Mouse (Mus musculus) ES-Bruce4 (cell line): Measurements from ENCODE around the gene Grip1. TPM values are rescaled to one million over a fixed set of nuclear protein-coding genes. Genes with fewer than 3 reads are reported as not detected.
A peak's percentile ranks its signal among the peaks of the same experiment; 100 is the strongest.

ENCODE experiments used
- H3K27ac ChIP-seq: 2 replicates; pipeline ENCODE4 v1.5.1; 2012; ENCODE audit warnings: low read length, inconsistent platforms; ENCODE audit not compliant: insufficient read depth
- H3K27me3 ChIP-seq: 2 replicates; pipeline ENCODE4 v1.6.1; 2012; ENCODE audit warnings: mild to moderate bottlenecking, low read length, inconsistent platforms; ENCODE audit not compliant: control insufficient read depth, poor library complexity, insufficient read depth, severe bottlenecking
- H3K36me3 ChIP-seq: 2 replicates; pipeline ENCODE4 v1.6.1; 2012; ENCODE audit warnings: inconsistent platforms, mild to moderate bottlenecking, low read length, moderate library complexity; ENCODE audit not compliant: control insufficient read depth, poor library complexity, insufficient read depth, severe bottlenecking
- H3K4me1 ChIP-seq: one replicate; pipeline ENCODE4 v1.8.1; 2011; ENCODE audit warnings: low read length; ENCODE audit not compliant: control insufficient read depth, insufficient read depth
- H3K4me3 ChIP-seq: 2 replicates; pipeline ENCODE4 v1.5.1; 2011; ENCODE audit warnings: low read depth, mild to moderate bottlenecking, low read length
- H3K9ac ChIP-seq: 2 replicates; pipeline ENCODE4 v1.6.1; 2012; ENCODE audit warnings: low read depth, mild to moderate bottlenecking, inconsistent platforms; ENCODE audit not compliant: poor library complexity, severe bottlenecking
- H3K9me3 ChIP-seq: replicated peaks from 2 replicates; pipeline ENCODE4 v1.6.1; 2012; ENCODE audit warnings: mild to moderate bottlenecking, low read length, inconsistent platforms; ENCODE audit not compliant: control insufficient read depth, poor library complexity, insufficient read depth, severe bottlenecking
- CTCF ChIP-seq: IDR thresholded peaks from one replicate; pipeline ENCODE4 v1.8.1; 2011; ENCODE audit warnings: low read depth, low read length
- EP300 ChIP-seq: IDR thresholded peaks from 2 replicates; pipeline ENCODE4 v1.6.1; 2011; ENCODE audit warnings: low read depth, low read length; ENCODE audit not compliant: insufficient read depth
- POLR2A ChIP-seq: IDR thresholded peaks from one replicate; pipeline ENCODE4 v1.8.1; 2011; ENCODE audit warnings: low read length; ENCODE audit not compliant: insufficient read depth
- polyA plus RNA-seq: library from polyadenylated mRNA; stranded (reverse); fragments of >200 nt; gene quantifications from 2 replicates; pipeline ENCODE4 v1.2.4, GENCODE M21; 2011; ENCODE audit warnings: low read depth; ENCODE audit not compliant: missing spikeins, insufficient read depth, insufficient read length

Grip1 gene
- polyA plus RNA-seq, 1 experiment, result 10.3 TPM

- Histone ChIP-seq H3K4me1 (no peaks in the 10 kb centered on the region), H3K27ac (no peak overlapping the region), H3K9ac (no peak overlapping the region), H3K4me3 (no peak overlapping the region), H3K36me3 (no peaks in the 10 kb centered on the region), H3K27me3 (no peaks in the 10 kb centered on the region), H3K9me3 (no peaks in the 10 kb centered on the region)
- peak; percentile 28 for TF ChIP-seq CTCF
- no peak for TF ChIP-seq POLR2A
Observed at GRCm38 (mm10) chr10:119814087-119814486, 360.5 kb downstream of the Grip1 start.

- no peak overlapping the region for H3K9ac ChIP-seq
- no peaks in the 10 kb centered on the region for H3K4me1 ChIP-seq
- no peaks in the 10 kb centered on the region for H3K27me3 ChIP-seq
- H3K9me3 ChIP-seq, result no peaks in the 10 kb centered on the region
- TF ChIP-seq CTCF (no peak), POLR2A (no peak), EP300 (no peak)
- no peak overlapping the region for H3K27ac ChIP-seq
- no peak overlapping the region for H3K4me3 ChIP-seq
- H3K36me3 ChIP-seq, result no peaks in the 10 kb centered on the region
Observed at GRCm38 (mm10) chr10:119816001-119816400, 362.4 kb downstream of the Grip1 start.

- H3K4me3 ChIP-seq, result no peak overlapping the region
- TF ChIP-seq CTCF, result no peak
- TF ChIP-seq EP300, result no peak
- no peak for TF ChIP-seq POLR2A
- no peaks in the 10 kb centered on the region for H3K9me3 ChIP-seq
- H3K36me3 ChIP-seq, result no peaks in the 10 kb centered on the region
- no peak overlapping the region for H3K9ac ChIP-seq
- H3K4me1 ChIP-seq, result no peaks in the 10 kb centered on the region
- no peaks in the 10 kb centered on the region for H3K27me3 ChIP-seq
- no peak overlapping the region for H3K27ac ChIP-seq
Observed at GRCm38 (mm10) chr10:119818381-119818780, 364.8 kb downstream of the Grip1 start.

GRCm38 (mm10) chr10:119819102-119819681 is 365.6 kb downstream of the Grip1 start:
- TF ChIP-seq POLR2A, result no peak
- no peak for TF ChIP-seq EP300
- no peak for TF ChIP-seq CTCF
- peak overlapping the region; percentile 26 for H3K4me3 ChIP-seq
- H3K27me3 ChIP-seq, result no peaks in the 10 kb centered on the region
- H3K36me3 ChIP-seq, result no peaks in the 10 kb centered on the region
- H3K9me3 ChIP-seq, result no peaks in the 10 kb centered on the region
- H3K9ac ChIP-seq, result no peak overlapping the region
- peaks cover 2% of the 10 kb centered on the region for H3K4me1 ChIP-seq
- no peak overlapping the region for H3K27ac ChIP-seq

GRCm38 (mm10) chr10:119819740-119820139 is 366.1 kb downstream of the Grip1 start:
- Histone ChIP-seq H3K9me3 (no peaks in the 10 kb centered on the region), H3K27ac (no peak overlapping the region), H3K4me3 (no peak overlapping the region), H3K9ac (no peak overlapping the region), H3K4me1 (peaks cover 2% of the 10 kb centered on the region), H3K36me3 (no peaks in the 10 kb centered on the region), H3K27me3 (no peaks in the 10 kb centered on the region)
- TF ChIP-seq POLR2A, result no peak
- no peak for TF ChIP-seq EP300
- TF ChIP-seq CTCF, result no peak

GRCm38 (mm10) chr10:119820428-119820827 is 366.8 kb downstream of the Grip1 start:
- H3K9ac ChIP-seq, result no peak overlapping the region
- no peak overlapping the region for H3K4me3 ChIP-seq
- no peaks in the 10 kb centered on the region for H3K27me3 ChIP-seq
- H3K36me3 ChIP-seq, result no peaks in the 10 kb centered on the region
- peaks cover 2% of the 10 kb centered on the region for H3K4me1 ChIP-seq
- H3K9me3 ChIP-seq, result no peaks in the 10 kb centered on the region
- H3K27ac ChIP-seq, result no peak overlapping the region
- TF ChIP-seq EP300 (no peak), POLR2A (no peak), CTCF (no peak)
